Mouse (Mus musculus) heart, embryonic 15.5 days (tissue): ENCODE measurements at regions not wholly inside any gene's neighbourhood (a gene's known extent, or its start where the extent isn't known, plus 50 kb on each side); places are given as distances from the start of the nearest gene placed in this dataset.
A peak's percentile ranks its signal among the peaks of the same experiment; 100 is the strongest.

ENCODE experiments used
- ATAC-seq: fragments of 200-750 bp; cut with Nextera tagmentation; replicated peaks from 2 replicates; pipeline ENCODE4 v1.8.0; 2017; ENCODE audit warnings: low read depth, moderate TSS enrichment; ENCODE audit not compliant: insufficient number of reproducible peaks, insufficient read depth, low FRiP score
- H3K27ac ChIP-seq: fragments of 300-500 bp; sonication (generic); 2 replicates; pipeline ENCODE4 v1.5.1; 2015; ENCODE audit warnings: mild to moderate bottlenecking, inconsistent platforms
- H3K27me3 ChIP-seq: fragments of 300-500 bp; sonication (generic); 2 replicates; pipeline ENCODE4 v1.6.1; 2015; ENCODE audit warnings: inconsistent platforms
- H3K36me3 ChIP-seq: fragments of 300-500 bp; sonication (generic); 2 replicates; pipeline ENCODE4 v1.6.1; 2015; ENCODE audit warnings: mild to moderate bottlenecking, inconsistent platforms
- H3K4me1 ChIP-seq: fragments of 300-500 bp; sonication (generic); replicated peaks from 2 replicates; pipeline ENCODE4 v1.6.1; 2015; ENCODE audit warnings: inconsistent platforms
- H3K4me2 ChIP-seq: fragments of 300-500 bp; sonication (generic); 2 replicates; pipeline ENCODE4 v1.6.1; 2015; ENCODE audit warnings: inconsistent platforms, mild to moderate bottlenecking, moderate library complexity
- H3K4me3 ChIP-seq: fragments of 300-500 bp; sonication (generic); 2 replicates; pipeline ENCODE4 v1.5.1; 2015; ENCODE audit warnings: mild to moderate bottlenecking, inconsistent platforms
- H3K9ac ChIP-seq: fragments of 300-500 bp; sonication (generic); 2 replicates; pipeline ENCODE4 v1.6.1; 2015; ENCODE audit warnings: mild to moderate bottlenecking, inconsistent platforms
- H3K9me3 ChIP-seq: fragments of 300-500 bp; sonication (generic); replicated peaks from 2 replicates; pipeline ENCODE4 v1.6.1; 2016; ENCODE audit warnings: inconsistent platforms
- WGBS: fragments of 180-500 bp; shearing (Covaris S2); methylation state at CpG from one replicate; pipeline ENCODE4 v1.1.7; 2015; ENCODE audit warnings: mixed read lengths; 5-methylcytosine and 5-hydroxymethylcytosine counted together

DNA sequence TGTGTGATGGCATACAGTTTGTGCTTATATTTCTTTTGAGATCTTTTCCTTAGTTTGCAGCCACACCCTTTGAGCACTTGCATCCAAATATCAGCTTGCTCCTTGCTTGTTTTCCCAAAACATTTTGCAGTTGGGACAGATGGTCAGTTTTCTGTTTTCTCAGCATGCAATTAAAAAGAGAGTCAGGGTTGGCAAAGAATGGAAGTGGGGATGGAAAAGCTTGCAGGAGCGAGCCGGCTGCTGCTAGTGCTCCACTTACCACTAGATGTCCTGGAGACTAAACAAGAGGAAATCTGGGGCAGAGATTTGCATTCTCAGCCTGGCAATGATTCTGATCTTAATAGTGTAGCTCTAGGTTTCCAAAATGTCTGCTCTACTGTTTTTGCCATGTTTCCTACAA lies 181.8 kb downstream of the Barhl2 start:
- Histone ChIP-seq H3K27ac (no peak overlapping the region), H3K9ac (no peak overlapping the region), H3K4me1 (no peaks in the 10 kb centered on the region), H3K9me3 (no peaks in the 10 kb centered on the region), H3K27me3 (no peaks in the 10 kb centered on the region), H3K4me3 (no peak overlapping the region), H3K4me2 (no peak overlapping the region), H3K36me3 (no peaks in the 10 kb centered on the region)
- no peak for ATAC-seq
- WGBS, result 20% methylated on average over 2 of the region's 2 CpGs

- no peaks in the 10 kb centered on the region for H3K27me3 ChIP-seq
- no peak overlapping the region for H3K4me2 ChIP-seq
- H3K36me3 ChIP-seq, result no peaks in the 10 kb centered on the region
- no peak overlapping the region for H3K27ac ChIP-seq
- no peak overlapping the region for H3K4me3 ChIP-seq
- H3K9me3 ChIP-seq, result no peaks in the 10 kb centered on the region
- no peaks in the 10 kb centered on the region for H3K4me1 ChIP-seq
- H3K9ac ChIP-seq, result no peak overlapping the region
- ATAC-seq, result no peak
- WGBS, result 29% methylated on average over 10 of the region's 10 CpGs
These were observed 183.3 kb downstream of the Barhl2 start for GRCm38 (mm10) chr5:106274617-106275016.

DNA sequence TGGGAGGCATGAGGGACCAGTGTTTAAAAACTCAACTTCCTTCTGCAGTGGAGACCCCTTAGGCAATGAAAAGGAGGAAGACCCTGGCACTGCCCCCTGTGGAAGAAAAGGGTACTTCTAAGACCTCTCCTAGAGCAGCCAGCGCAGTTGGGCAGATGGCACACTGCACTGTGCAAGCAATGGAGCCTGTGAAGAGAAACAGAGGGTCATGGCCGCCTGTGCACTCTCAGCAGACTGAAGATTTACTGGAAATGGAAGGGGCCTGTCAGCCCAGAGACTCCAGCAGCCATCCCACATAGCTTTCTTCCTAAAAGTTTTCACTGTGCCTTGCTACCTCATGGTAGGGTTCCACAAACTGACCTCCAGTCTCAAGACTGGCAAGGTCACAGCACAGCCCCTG lies 193.4 kb downstream of the Barhl2 start:
- Histone ChIP-seq H3K36me3 (no peaks in the 10 kb centered on the region), H3K9me3 (no peaks in the 10 kb centered on the region), H3K27ac (no peak overlapping the region), H3K4me2 (no peak overlapping the region), H3K4me1 (no peaks in the 10 kb centered on the region), H3K27me3 (no peaks in the 10 kb centered on the region), H3K4me3 (no peak overlapping the region), H3K9ac (no peak overlapping the region)
- WGBS, result 69% methylated on average over 2 of the region's 2 CpGs
- no peak for ATAC-seq

DNA sequence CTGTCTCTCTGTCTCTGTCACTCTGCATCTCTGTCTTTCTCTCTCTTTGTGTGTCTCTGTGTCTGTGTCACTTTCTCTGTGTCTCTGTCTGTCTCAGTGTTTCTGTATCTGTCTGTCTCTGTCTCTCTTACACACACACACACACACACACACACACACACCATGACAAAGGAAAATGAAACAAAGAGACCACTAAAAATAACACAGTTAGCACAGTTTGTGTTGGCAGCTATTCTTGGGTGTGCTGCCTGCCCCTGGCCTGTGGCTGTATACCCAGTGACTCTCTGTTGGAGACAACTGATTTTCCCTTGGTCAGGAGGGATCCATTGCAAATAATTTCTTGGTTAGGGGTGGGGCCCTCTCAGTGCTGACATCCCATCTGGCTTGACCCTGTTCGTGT lies 200.8 kb downstream of the Barhl2 start:
- 0 out of 2 replicates have a peak, but pooled peaks have one; percentile 47 for ATAC-seq

DNA sequence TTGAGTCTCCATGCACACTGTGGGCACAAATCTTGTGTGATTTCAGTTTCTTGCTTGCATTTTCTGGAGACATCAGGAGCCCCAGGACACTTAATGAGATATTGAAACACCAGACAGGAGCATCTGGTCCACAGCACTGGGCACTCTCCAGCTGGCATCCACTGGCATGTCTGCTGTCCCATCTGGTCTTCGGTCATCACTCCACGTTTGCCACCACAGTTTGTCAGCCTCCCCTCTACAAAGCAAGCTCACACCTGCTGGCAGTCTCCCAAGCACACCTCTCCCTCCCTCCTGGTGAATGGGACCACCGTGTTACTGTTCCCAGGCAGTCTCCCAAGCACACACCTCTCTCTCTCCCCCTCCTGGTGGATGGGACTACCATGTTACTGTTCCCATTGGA lies 228.8 kb downstream of the Barhl2 start:
- Histone ChIP-seq H3K4me1 (no peaks in the 10 kb centered on the region), H3K9me3 (no peaks in the 10 kb centered on the region), H3K4me3 (no peak overlapping the region), H3K27me3 (no peaks in the 10 kb centered on the region), H3K9ac (no peak overlapping the region), H3K36me3 (no peaks in the 10 kb centered on the region), H3K27ac (no peak overlapping the region), H3K4me2 (no peak overlapping the region)
- ATAC-seq, result no peak
- 60% methylated on average over 3 of the region's 3 CpGs for WGBS

More for the DNA sequence above, 200.8 kb downstream of the Barhl2 start:
- Histone ChIP-seq H3K4me3 (no peak overlapping the region), H3K9me3 (no peaks in the 10 kb centered on the region), H3K4me2 (no peak overlapping the region), H3K27ac (no peak overlapping the region), H3K36me3 (no peaks in the 10 kb centered on the region), H3K4me1 (no peaks in the 10 kb centered on the region; the same call in 1 of the 2 replicates), H3K9ac (no peak overlapping the region), H3K27me3 (no peaks in the 10 kb centered on the region)
- 47% methylated on average over 1 of the region's 1 CpGs for WGBS

GRCm38 (mm10) chr5:106224141-106224540 lies 233.8 kb downstream of the Barhl2 start:
- no peaks in the 10 kb centered on the region for H3K9me3 ChIP-seq
- no peak overlapping the region for H3K9ac ChIP-seq
- H3K27ac ChIP-seq, result no peak overlapping the region
- peak overlapping the region; percentile 16; the same call in 1 of the 2 replicates for H3K4me2 ChIP-seq
- no peaks in the 10 kb centered on the region for H3K27me3 ChIP-seq
- H3K4me3 ChIP-seq, result no peak overlapping the region
- ATAC-seq, result no peak
- peaks cover 2% of the 10 kb centered on the region; the same call in 1 of the 2 replicates for H3K4me1 ChIP-seq
- WGBS, result 31% methylated on average over 7 of the region's 7 CpGs
- no peaks in the 10 kb centered on the region for H3K36me3 ChIP-seq

DNA sequence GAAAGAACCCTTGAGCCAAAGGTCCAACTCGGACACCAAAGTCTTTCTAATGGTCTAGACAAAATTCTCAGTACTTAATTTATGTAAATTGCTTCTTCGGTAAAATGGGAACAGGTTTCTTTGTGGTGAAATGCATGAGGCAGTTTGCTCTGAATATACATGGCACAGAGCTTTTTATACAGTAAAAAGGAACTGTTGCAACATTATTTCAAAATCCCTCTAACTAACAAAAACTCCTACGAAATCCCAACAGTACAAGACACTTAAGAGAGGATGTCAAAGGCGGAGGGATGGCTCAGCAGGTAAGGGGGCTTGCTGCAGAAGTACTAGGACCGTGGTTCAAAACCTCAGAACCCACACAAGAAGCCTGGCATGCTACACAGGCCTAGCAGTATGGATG lies 248.4 kb downstream of the Barhl2 start:
- H3K9me3 ChIP-seq, result no peaks in the 10 kb centered on the region
- ATAC-seq, result no peak
- no peaks in the 10 kb centered on the region for H3K36me3 ChIP-seq
- H3K4me2 ChIP-seq, result no peak overlapping the region
- H3K4me1 ChIP-seq, result no peaks in the 10 kb centered on the region
- no peak overlapping the region for H3K27ac ChIP-seq
- H3K9ac ChIP-seq, result no peak overlapping the region
- 82% methylated on average over 5 of the region's 5 CpGs for WGBS
- no peaks in the 10 kb centered on the region for H3K27me3 ChIP-seq
- H3K4me3 ChIP-seq, result no peak overlapping the region

GRCm38 (mm10) chr5:106207706-106208105 lies 250.3 kb downstream of the Barhl2 start:
- ATAC-seq, result no peak
- Histone ChIP-seq H3K27ac (no peak overlapping the region), H3K27me3 (no peaks in the 10 kb centered on the region), H3K4me3 (no peak overlapping the region), H3K9me3 (no peaks in the 10 kb centered on the region), H3K4me1 (no peaks in the 10 kb centered on the region), H3K4me2 (no peak overlapping the region), H3K9ac (no peak overlapping the region), H3K36me3 (no peaks in the 10 kb centered on the region)
- WGBS, result 75% methylated on average over 6 of the region's 6 CpGs

- no peak for ATAC-seq
- H3K27ac ChIP-seq, result no peak overlapping the region
- H3K4me3 ChIP-seq, result no peak overlapping the region
- WGBS, result 58% methylated on average over 6 of the region's 6 CpGs
- H3K9me3 ChIP-seq, result no peaks in the 10 kb centered on the region
- H3K4me2 ChIP-seq, result no peak overlapping the region
- no peaks in the 10 kb centered on the region for H3K4me1 ChIP-seq
- no peaks in the 10 kb centered on the region for H3K36me3 ChIP-seq
- H3K27me3 ChIP-seq, result no peaks in the 10 kb centered on the region; the same call in 1 of the 2 replicates
- H3K9ac ChIP-seq, result no peak overlapping the region
These were observed 252.2 kb downstream of the Barhl2 start for GRCm38 (mm10) chr5:106205724-106206123.

GRCm38 (mm10) chr5:106200631-106201030 lies 257.3 kb downstream of the Barhl2 start:
- Histone ChIP-seq H3K9ac (no peak overlapping the region), H3K36me3 (no peaks in the 10 kb centered on the region), H3K4me3 (no peak overlapping the region), H3K4me2 (no peak overlapping the region), H3K4me1 (no peaks in the 10 kb centered on the region), H3K27ac (no peak overlapping the region), H3K9me3 (no peaks in the 10 kb centered on the region), H3K27me3 (no peaks in the 10 kb centered on the region; the same call in 1 of the 2 replicates)
- ATAC-seq, result no peak
- WGBS, result 73% methylated on average over 16 of the region's 16 CpGs

DNA sequence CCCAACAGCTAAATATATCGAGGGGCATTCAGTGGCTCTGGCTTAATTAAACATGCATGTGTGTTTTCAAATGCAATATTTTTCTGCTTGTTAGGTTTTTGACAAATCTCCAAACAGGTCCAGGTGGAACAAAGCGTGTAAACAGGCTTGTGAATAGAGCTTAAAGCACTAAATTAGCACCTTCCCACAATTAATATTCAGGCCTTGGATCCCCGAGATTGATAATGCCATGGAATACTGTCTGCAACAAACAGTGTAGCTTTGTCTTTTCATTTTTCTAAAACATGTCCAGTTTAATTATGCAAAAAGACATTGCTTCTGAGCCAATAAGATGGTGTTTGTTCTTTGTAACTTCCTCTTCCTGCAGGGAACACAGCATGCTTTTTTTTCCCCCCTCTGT lies 258.9 kb downstream of the Barhl2 start:
- WGBS, result 78% methylated on average over 3 of the region's 3 CpGs
- no peak for ATAC-seq
- no peak overlapping the region for H3K9ac ChIP-seq
- no peak overlapping the region for H3K4me2 ChIP-seq
- H3K9me3 ChIP-seq, result no peaks in the 10 kb centered on the region
- no peak overlapping the region for H3K27ac ChIP-seq
- no peaks in the 10 kb centered on the region for H3K4me1 ChIP-seq
- H3K36me3 ChIP-seq, result no peaks in the 10 kb centered on the region
- H3K27me3 ChIP-seq, result no peaks in the 10 kb centered on the region; the same call in 1 of the 2 replicates
- no peak overlapping the region for H3K4me3 ChIP-seq

DNA sequence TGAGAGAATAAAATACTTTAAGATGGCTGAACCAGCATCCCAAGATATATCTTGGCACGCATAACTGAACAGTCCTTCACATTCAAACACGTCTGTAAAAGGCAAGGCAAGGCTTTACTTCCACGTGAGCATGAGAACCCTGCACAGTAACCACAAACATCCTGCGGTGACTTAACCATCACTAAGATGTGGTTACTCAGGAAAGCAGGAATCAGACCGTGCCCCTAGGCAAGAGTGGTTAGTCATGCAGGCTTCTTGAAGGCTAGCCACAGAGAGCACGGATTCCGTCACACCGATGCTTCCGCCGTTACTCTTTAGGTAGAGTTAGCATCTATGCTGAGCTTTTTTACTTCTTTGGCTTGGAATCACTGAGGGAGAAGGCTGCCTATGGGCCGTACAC lies 266.8 kb downstream of the Barhl2 start:
- Histone ChIP-seq H3K27me3 (no peaks in the 10 kb centered on the region), H3K4me2 (no peak overlapping the region), H3K36me3 (no peaks in the 10 kb centered on the region), H3K9me3 (no peaks in the 10 kb centered on the region), H3K4me3 (no peak overlapping the region), H3K27ac (no peak overlapping the region), H3K9ac (no peak overlapping the region), H3K4me1 (no peaks in the 10 kb centered on the region)
- no peak for ATAC-seq
- WGBS, result 82% methylated on average over 11 of the region's 11 CpGs
